Mouse (Mus musculus) T-helper 2 cell (primary cell): Measurements from ENCODE around the gene Catsperz.
"Not testable (repeated sequence)": the region's sequence is repeated elsewhere in the genome, so short reads cannot be mapped to it uniquely, and the experiment has no call there.

ENCODE experiments used
- in situ Hi-C: fragments of 300-600 bp; cut with MboI, MseI; formaldehyde crosslinking; loops from one replicate; pipeline ENCODE4 v1.15.1; 2025; ENCODE audit warnings: high pct_unique_total_duplicates

Gene Catsperz

GRCm38 (mm10) chr19:6909021-6909420, 16.2 kb downstream of the Catsperz start:
- in situ Hi-C loops = no loop called here

- in situ Hi-C loops = no loop called here
These were observed 17.2 kb downstream of the Catsperz start for GRCm38 (mm10) chr19:6907811-6908540.

- in situ Hi-C loops = no loop called here
These were observed 18.1 kb downstream of the Catsperz start for GRCm38 (mm10) chr19:6907094-6907493.

- in situ Hi-C loops = no loop called here
These were observed 19.0 kb downstream of the Catsperz start for GRCm38 (mm10) chr19:6906199-6906598.

- in situ Hi-C loops = no loop called here
These were observed 19.6 kb downstream of the Catsperz start for GRCm38 (mm10) chr19:6905498-6906159.

GRCm38 (mm10) chr19:6904846-6905245, 20.3 kb downstream of the Catsperz start:
- in situ Hi-C loops = no loop called here

- in situ Hi-C loops = no loop called here
These were observed 22.1 kb downstream of the Catsperz start for GRCm38 (mm10) chr19:6903031-6903430.

GRCm38 (mm10) chr19:6899641-6900040, 25.5 kb downstream of the Catsperz start:
- in situ Hi-C loops = no loop called here

- in situ Hi-C loops = not testable (repeated sequence)
These were observed 29.4 kb downstream of the Catsperz start for GRCm38 (mm10) chr19:6895608-6896305.

- in situ Hi-C loops = no loop called here
These were observed 31.3 kb downstream of the Catsperz start for GRCm38 (mm10) chr19:6893731-6894451.

- in situ Hi-C loops = no loop called here
These were observed 32.7 kb downstream of the Catsperz start for GRCm38 (mm10) chr19:6892512-6892911.

- in situ Hi-C loops = no loop called here
These were observed 47.2 kb downstream of the Catsperz start for GRCm38 (mm10) chr19:6877965-6878364.

GRCm38 (mm10) chr19:6876799-6877198, 48.4 kb downstream of the Catsperz start:
- in situ Hi-C loops = no loop called here

- in situ Hi-C loops = no loop called here
These were observed 49.3 kb downstream of the Catsperz start for GRCm38 (mm10) chr19:6875834-6876233.

GRCm38 (mm10) chr19:6874257-6874656, 50.9 kb downstream of the Catsperz start:
- in situ Hi-C loops = no loop called here

GRCm38 (mm10) chr19:6872701-6873100, 52.5 kb downstream of the Catsperz start:
- in situ Hi-C loops = no loop called here
